ENCODE assay signal across 33 mouse cellular contexts in genomic region chr8:70928778-70929322, GRCm38 (mm10). TPM values are rescaled to one million over a fixed set of nuclear protein-coding genes. Genes with fewer than 3 reads are reported as not detected.
DNase-seq lines count a peak whose midpoint lies in the region; ATAC-seq and TF ChIP-seq lines count a peak whose summit lies in the region.
"Had no signal": no experiment of that assay in that cellular context is flagged by ENCODE, and none has a peak within 500 bp of the region (broad histone marks: within the 10 kb centered on the region; RNA-seq: fewer than 3 reads in every experiment).

No protein-coding gene starts in this region.

- in situ Hi-C loops in ES-E14 (cut with MboI; ENCODE audit: low sequenced_read_pairs in 2 of 2, unreplicated experiment in 2 of 2), result no loop called here

- no peaks in the 10 kb centered on the region for H3K9me3 ChIP-seq in heart, embryonic 12.5 days (replicated peaks)
- no peaks in the 10 kb centered on the region for H3K9me3 ChIP-seq in ES-E14 (ENCODE audit: control insufficient read depth, insufficient read depth, low read depth, low read length)
- H3K9me3 ChIP-seq in hindbrain, embryonic 16.5 days (ENCODE audit: control insufficient read depth, low read length), result no peaks in the 10 kb centered on the region
- H3K9me3 ChIP-seq: embryonic facial prominence, embryonic 13.5 days; forebrain, embryonic 12.5 days; G1E; heart, embryonic 15.5 days; intestine, embryonic 15.5 days; liver, embryonic 12.5 days; megakaryocyte, embryonic 14.5 days; midbrain, embryonic 12.5 days; neural tube, embryonic 12.5 days had no signal

- no peaks in the 10 kb centered on the region for H3K4me1 ChIP-seq in heart, embryonic 12.5 days (replicated peaks)
- no peaks in the 10 kb centered on the region for H3K4me1 ChIP-seq in ES-E14 (ENCODE audit: control insufficient read depth in 2 of 2, insufficient read depth in 2 of 2, low read length in 2 of 2, poor library complexity in 1 of 2)
- no peaks in the 10 kb centered on the region for H3K4me1 ChIP-seq in hindbrain, embryonic 16.5 days (ENCODE audit: control insufficient read depth, insufficient read depth, low read depth, low read length)
- H3K4me1 ChIP-seq: embryonic facial prominence, embryonic 13.5 days; forebrain, embryonic 12.5 days; intestine, embryonic 15.5 days; megakaryocyte, embryonic 14.5 days; midbrain, embryonic 12.5 days; neural tube, embryonic 12.5 days had no signal

- no peak overlapping the region for H3K4me2 ChIP-seq in heart, embryonic 12.5 days
- H3K4me2 ChIP-seq in hindbrain, embryonic 16.5 days (ENCODE audit: low read length), result no peak overlapping the region
- H3K4me2 ChIP-seq: embryonic facial prominence, embryonic 13.5 days; forebrain, embryonic 12.5 days; heart, embryonic 15.5 days; intestine, embryonic 15.5 days; liver, embryonic 12.5 days; midbrain, embryonic 12.5 days; neural tube, embryonic 12.5 days had no signal

- no peak overlapping the region for H3K27ac ChIP-seq in heart, embryonic 12.5 days (ENCODE audit: poor library complexity, severe bottlenecking)
- H3K27ac ChIP-seq in layer of hippocampus, adult 2 months, result peak overlapping the region; percentile 59; the same call in 1 of the 2 replicates
- H3K27ac ChIP-seq in ES-E14 (ENCODE audit: insufficient read depth, low read depth, low read length, poor library complexity, severe bottlenecking), result no peak overlapping the region
- H3K27ac ChIP-seq in hindbrain, embryonic 16.5 days (ENCODE audit: low read depth, low read length), result no peak overlapping the region
- H3K27ac ChIP-seq: embryonic facial prominence, embryonic 13.5 days; forebrain, embryonic 12.5 days; heart, embryonic 15.5 days; hindbrain, postnatal 0 days; intestine, embryonic 15.5 days; liver, embryonic 12.5 days; midbrain, embryonic 12.5 days; neural tube, embryonic 12.5 days had no signal

- no peak for ATAC-seq in heart, embryonic 12.5 days (ENCODE audit: insufficient number of reproducible peaks, low FRiP score)
- ATAC-seq in hindbrain, embryonic 16.5 days, result no peak
- ATAC-seq: hindbrain, postnatal 0 days; intestine, embryonic 15.5 days; liver, embryonic 12.5 days; liver, postnatal 0 days had no signal

- peak; percentile 39 to 47 for DNase-seq in heart, adult 18-20 months
- DNase-seq in layer of hippocampus, adult 2 months (ENCODE audit: low spot score in 2 of 2), result no peak
- no peak for DNase-seq in layer of hippocampus, adult 11-12 months (ENCODE audit: low spot score)
- DNase-seq in ES-E14 (ENCODE audit: low read depth, low spot score) (no peak), NIH3T3 (ENCODE audit: low read depth) (peak; percentile 55)
- no peak for DNase-seq in kidney, postnatal 36 days
- DNase-seq: cerebellum, adult 11-12 months; cerebellum, adult 9-11 months; embryo, embryonic 11 days; gastrocnemius, postnatal 36 days; kidney, adult 2 months; left cerebral cortex, postnatal 4 days; liver, postnatal 0 days; right cerebral cortex, adult 18-20 months; spleen, adult 18-20 months; thymus, adult 18-20 months; thymus, postnatal 25 days had no signal

- H3K36me3 ChIP-seq in heart, embryonic 12.5 days, result peaks cover 4% of the 10 kb centered on the region; the same call in 1 of the 2 replicates
- no peaks in the 10 kb centered on the region for H3K36me3 ChIP-seq in ES-E14 (ENCODE audit: control insufficient read depth, insufficient read depth, low read length, poor library complexity, severe bottlenecking)
- peaks cover 7% of the 10 kb centered on the region; the same call in 1 of the 2 replicates for H3K36me3 ChIP-seq in hindbrain, embryonic 16.5 days (ENCODE audit: control insufficient read depth, insufficient read depth, low read length)
- H3K36me3 ChIP-seq: G1E; heart, embryonic 15.5 days; intestine, embryonic 15.5 days; liver, embryonic 12.5 days had no signal

- 54% methylated on average over 5 of the region's 5 CpGs for WGBS in heart, embryonic 12.5 days
- WGBS in hindbrain, embryonic 16.5 days, result 77% methylated on average over 5 of the region's 5 CpGs

- H3K4me3 ChIP-seq in heart, embryonic 12.5 days, result no peak overlapping the region
- no peak overlapping the region for H3K4me3 ChIP-seq in layer of hippocampus, adult 2 months
- H3K4me3 ChIP-seq in ES-E14 (ENCODE audit: insufficient read depth in 1 of 2, low read depth in 1 of 2, low read length in 2 of 2, poor library complexity in 1 of 2, severe bottlenecking in 1 of 2), result no peak overlapping the region
- H3K4me3 ChIP-seq in hindbrain, embryonic 16.5 days (ENCODE audit: low read length), result no peak overlapping the region
- H3K4me3 ChIP-seq: embryonic facial prominence, embryonic 13.5 days; erythroblast, embryonic 14.5 days; forebrain, embryonic 12.5 days; heart, embryonic 15.5 days; intestine, embryonic 15.5 days; liver, embryonic 12.5 days; megakaryocyte, embryonic 14.5 days; midbrain, embryonic 12.5 days; myocyte; neural tube, embryonic 12.5 days had no signal

- TF ChIP-seq CTCF in layer of hippocampus, adult 2 months (conservative IDR thresholded peaks at IDR 0.05), result no peak

- no peak overlapping the region for H3K9ac ChIP-seq in heart, embryonic 12.5 days
- H3K9ac ChIP-seq in ES-E14 (ENCODE audit: insufficient read depth, low read depth, low read length, poor library complexity, severe bottlenecking), result no peak overlapping the region
- no peak overlapping the region for H3K9ac ChIP-seq in hindbrain, embryonic 16.5 days (ENCODE audit: low read depth, low read length)
- H3K9ac ChIP-seq: embryonic facial prominence, embryonic 13.5 days; forebrain, embryonic 12.5 days; heart, embryonic 15.5 days; intestine, embryonic 15.5 days; liver, embryonic 12.5 days; liver, postnatal 0 days; midbrain, embryonic 12.5 days; neural tube, embryonic 12.5 days had no signal

- no peaks in the 10 kb centered on the region for H3K27me3 ChIP-seq in heart, embryonic 12.5 days (replicated peaks)
- H3K27me3 ChIP-seq in hindbrain, embryonic 16.5 days (replicated peaks; ENCODE audit: control insufficient read depth, insufficient read depth, low read length), result no peaks in the 10 kb centered on the region
- H3K27me3 ChIP-seq: CH12.LX; embryonic facial prominence, embryonic 13.5 days; forebrain, embryonic 12.5 days; heart, embryonic 15.5 days; intestine, embryonic 15.5 days; liver, embryonic 12.5 days; midbrain, embryonic 12.5 days; neural tube, embryonic 12.5 days had no signal

TF ChIP-seq in ES-E14, 5 proteins besides CTCF, POLR2A, EP300 and RAD21:
- no peak for TF ChIP-seq CHD2 (IDR thresholded peaks at IDR 0.05; ENCODE audit: low read depth, low read length)
- TF ChIP-seq MAFK (IDR thresholded peaks at IDR 0.05; ENCODE audit: insufficient read depth, low read depth, low read length), result 0 out of 2 replicates have a peak, but pooled peaks have one; percentile 17
- TF ChIP-seq ZNF384 (IDR thresholded peaks at IDR 0.05; ENCODE audit: low read depth, low read length), result no peak
- TF ChIP-seq ZC3H11A (IDR thresholded peaks at IDR 0.05; ENCODE audit: borderline replicate concordance, low read depth, low read length), result no peak

RNA-seq across cellular contexts. Expression of gene Map1s, which starts 23.1 kb away (rescaled TPM):
- 10 to 100 TPM; 18.9 to 19.8 TPM for total RNA-seq in heart, adult 18-20 months (2021)
- polyA plus RNA-seq in heart, embryonic 12.5 days (2016; fragmentation: Nextera tagmentation; extraction: Ambion mirVana), result 37.7 and 41.3 TPM in 2 replicates
- total RNA-seq in layer of hippocampus, adult 2 months (2021), result 10 to 100 TPM; 97.0 to 98.1 TPM
- total RNA-seq in ES-E14 (2012; rRNA removed), result 53.4 and 60.8 TPM in 2 replicates
- polyA plus RNA-seq in hindbrain, embryonic 16.5 days (2015; fragmentation: Nextera tagmentation; extraction: Ambion mirVana), result 57.8 and 71.4 TPM in 2 replicates

RNA-seq across cellular contexts. Expression of gene Rpl18a, which starts 31.6 kb away (rescaled TPM):
- 1,000 to 10,000 TPM; 1,029 to 1,075 TPM for total RNA-seq in heart, adult 18-20 months (2021)
- polyA plus RNA-seq in heart, embryonic 12.5 days (2016; fragmentation: Nextera tagmentation; extraction: Ambion mirVana), result 2,379 and 2,528 TPM in 2 replicates
- total RNA-seq in layer of hippocampus, adult 2 months (2021), result 100 to 1,000 TPM; 698 to 704 TPM
- 2,806 and 2,972 TPM in 2 replicates for total RNA-seq in ES-E14 (2012; rRNA removed)
- polyA plus RNA-seq in hindbrain, embryonic 16.5 days (2015; fragmentation: Nextera tagmentation; extraction: Ambion mirVana), result 1,821 and 2,018 TPM in 2 replicates

RNA-seq across cellular contexts. Expression of gene Slc5a5, which starts 36.3 kb away (rescaled TPM):
- total RNA-seq in heart, adult 18-20 months (2021), result not detected
- 0.11 TPM in 1 of 2 replicates, not detected in the other for polyA plus RNA-seq in heart, embryonic 12.5 days (2016; fragmentation: Nextera tagmentation; extraction: Ambion mirVana)
- 1 to 10 TPM; 5.9 to 8.0 TPM for total RNA-seq in layer of hippocampus, adult 2 months (2021)
- 2.5 and 3.4 TPM in 2 replicates for total RNA-seq in ES-E14 (2012; rRNA removed)
- 2.4 and 3.1 TPM in 2 replicates for polyA plus RNA-seq in hindbrain, embryonic 16.5 days (2015; fragmentation: Nextera tagmentation; extraction: Ambion mirVana)
- total RNA-seq: adrenal gland, postnatal 14 days; G1E had no signal
- polyA plus RNA-seq: liver, postnatal 0 days had no signal

RNA-seq across cellular contexts. Expression of gene Ccdc124, which starts 55.1 kb away (rescaled TPM):
- 10 to 100 TPM; 42.4 to 46.2 TPM for total RNA-seq in heart, adult 18-20 months (2021)
- 81.8 and 87.0 TPM in 2 replicates for polyA plus RNA-seq in heart, embryonic 12.5 days (2016; fragmentation: Nextera tagmentation; extraction: Ambion mirVana)
- total RNA-seq in layer of hippocampus, adult 2 months (2021), result 10 to 100 TPM; 82.2 to 88.9 TPM
- total RNA-seq in ES-E14 (2012; rRNA removed), result 52.5 and 82.3 TPM in 2 replicates
- polyA plus RNA-seq in hindbrain, embryonic 16.5 days (2015; fragmentation: Nextera tagmentation; extraction: Ambion mirVana), result 168 and 190 TPM in 2 replicates

Comparison
In these comparisons a context has a peak if more than half of its experiments do, and no peak if none do; other contexts are left out.
1. DNase-seq: peak in heart, adult 18-20 months (2 of 2) and NIH3T3 (single experiment); none in layer of hippocampus, adult 2 months (0 of 2), layer of hippocampus, adult 11-12 months (single experiment), ES-E14 (single experiment) and kidney, postnatal 36 days (0 of 2).